Mouse (Mus musculus) right cerebral cortex, postnatal 10 days (tissue): ENCODE data around the gene Ap4b1.
"Not testable (repeated sequence)": the region's sequence is repeated elsewhere in the genome, so short reads cannot be mapped to it uniquely, and the experiment has no call there.

ENCODE experiments used
- DNase-seq, 2 experiments: peaks; one replicate each; pipeline ENCODE4 v3.0.0; 2021; ENCODE audit warnings: low spot score in 2 of 2

The Ap4b1 gene

DNA sequence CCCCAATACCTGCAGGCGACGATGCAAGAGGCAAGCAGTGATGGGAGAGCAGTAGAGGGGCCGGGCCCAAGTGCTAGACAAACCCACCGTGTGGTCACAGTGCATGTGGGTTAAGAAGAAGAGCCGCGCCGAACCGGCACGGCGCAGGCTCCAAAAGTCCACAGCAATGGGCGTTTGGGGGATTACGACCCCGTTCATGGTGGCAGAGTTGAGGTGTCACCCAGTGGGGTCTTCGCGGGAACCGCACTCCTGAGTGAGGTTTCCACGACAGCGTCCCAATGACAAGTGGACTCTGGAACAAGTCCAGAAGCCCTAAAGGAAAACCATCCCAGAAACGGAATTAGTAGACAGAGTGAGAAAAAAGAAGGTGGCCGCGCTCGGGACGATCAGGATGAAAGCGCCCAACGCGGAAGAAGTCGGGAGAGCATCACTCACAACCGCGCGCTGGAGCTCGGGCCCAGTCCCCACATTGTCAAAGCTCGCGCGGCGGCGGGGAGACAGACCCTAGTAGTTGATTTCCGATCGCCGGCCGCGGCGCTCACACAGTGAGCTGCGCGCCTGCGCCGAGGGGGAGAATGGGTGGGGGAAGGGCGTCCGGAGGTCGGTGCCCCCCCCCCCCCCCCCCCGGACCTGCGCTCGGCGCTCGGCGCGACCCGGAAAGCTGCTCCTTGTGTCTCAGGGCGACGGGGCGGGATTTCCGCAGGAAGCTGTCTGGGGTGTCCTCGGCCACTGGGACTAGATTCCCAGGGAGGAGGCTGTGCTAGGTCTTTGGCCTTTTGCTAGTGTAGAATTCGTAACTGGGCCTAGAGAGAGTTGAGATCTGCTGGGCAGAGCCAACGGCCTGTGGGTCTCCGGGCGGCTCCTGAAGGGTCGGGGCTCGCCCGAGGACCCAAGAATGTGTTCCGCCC, at the start of gene Ap4b1, which contains the start of the genes Dclre1b and Gm43064:
Gene Ap4b1, plus strand, starts transcription at position 630 of the 908 bp plus-strand sequence.
Gene Dclre1b, minus strand, starts transcription at position 554 of the 908 bp plus-strand sequence.
Gene Gm43064, plus strand, starts transcription at position 683 of the 908 bp plus-strand sequence.
- DNase-seq: peak; percentile 94 to 95

DNA sequence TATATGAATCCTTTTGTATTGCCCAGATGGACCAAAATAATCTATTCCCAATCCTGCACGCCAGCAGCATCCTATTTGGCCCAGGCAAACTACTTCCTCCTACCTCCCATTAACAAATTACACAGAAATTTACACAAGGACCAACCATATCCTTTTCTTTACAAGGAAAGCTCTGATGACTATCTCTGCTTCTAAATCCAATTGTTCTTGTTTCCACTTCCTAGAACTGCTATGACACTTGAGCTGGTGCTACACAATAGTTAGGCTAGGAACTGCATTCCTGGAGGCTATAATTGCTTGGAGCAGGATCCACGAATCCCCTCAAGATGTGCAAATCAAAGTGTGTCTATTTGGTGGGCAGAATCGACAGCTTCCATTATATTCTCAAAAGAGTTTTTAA, 42.5 kb upstream of the Ap4b1 start:
- no peak for DNase-seq

DNA sequence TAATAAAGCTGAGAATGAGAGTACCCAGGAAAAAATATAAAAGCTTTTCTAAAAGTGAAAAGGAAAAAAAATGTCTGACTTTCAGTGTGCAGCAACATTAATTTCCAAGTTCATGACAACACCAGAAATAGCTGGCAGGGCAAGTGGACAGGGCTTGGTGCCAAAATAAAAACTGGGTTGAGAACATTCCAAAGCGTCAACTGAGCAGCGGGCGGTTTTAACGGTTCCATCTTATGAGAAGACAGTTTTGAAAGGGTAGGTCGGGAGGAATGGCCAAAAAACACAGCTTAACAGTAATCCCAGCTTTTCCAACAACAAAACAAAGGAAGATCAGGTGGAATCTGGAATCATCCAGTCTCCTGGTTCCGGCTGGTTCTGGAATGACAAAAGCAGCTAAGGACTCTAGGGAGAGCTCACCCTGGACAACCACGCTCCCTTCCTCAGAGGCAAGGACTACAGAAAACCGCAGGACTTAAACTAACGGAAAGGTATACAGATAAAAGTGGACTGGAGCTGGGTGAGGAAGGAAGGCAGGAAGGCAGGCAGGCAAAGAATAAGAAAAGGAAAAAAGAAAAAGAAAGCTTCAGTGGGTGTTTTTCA, 37.7 kb upstream of the Ap4b1 start:
- peak in 1 of 2 experiments; percentile 33 for DNase-seq

DNA sequence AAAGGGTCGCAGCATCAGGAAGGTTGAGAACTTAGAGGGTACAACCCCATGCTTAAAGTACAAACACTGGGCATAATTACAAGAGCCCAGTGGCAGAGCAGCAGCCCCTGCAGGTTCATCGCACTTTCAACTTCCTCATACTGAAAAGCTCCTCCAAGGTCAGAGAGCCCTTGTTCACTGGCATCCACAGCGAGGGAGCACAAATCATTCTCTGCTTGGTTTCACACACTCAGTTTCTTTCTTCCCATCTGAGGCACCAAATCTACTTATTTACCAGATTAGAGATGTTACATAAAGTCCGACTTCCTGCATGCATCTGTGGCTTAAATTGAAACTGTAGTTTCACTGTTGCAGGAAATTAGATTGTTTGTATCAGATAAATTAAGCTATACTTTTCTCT, 36.5 kb upstream of the Ap4b1 start:
- DNase-seq: no peak

DNA sequence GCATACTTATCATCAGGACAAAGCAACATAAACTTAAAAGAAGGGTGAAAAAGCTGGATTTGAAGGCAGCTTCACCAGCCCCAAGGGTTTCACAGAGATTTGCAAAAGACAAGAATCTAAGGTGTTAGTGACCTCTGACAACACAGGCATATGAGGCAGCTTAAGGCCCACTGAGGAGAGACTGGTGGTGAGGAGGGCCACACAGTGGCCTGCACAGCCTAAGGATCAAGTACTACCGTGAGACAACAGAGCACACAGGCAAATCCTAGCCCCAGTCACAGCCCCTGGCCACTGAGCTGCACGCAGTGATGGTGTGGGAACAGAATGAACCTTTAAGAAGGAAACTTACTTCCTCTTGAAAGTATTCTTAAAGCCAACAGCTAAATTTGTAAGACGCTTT, 35.8 kb upstream of the Ap4b1 start:
- no peak for DNase-seq

DNA sequence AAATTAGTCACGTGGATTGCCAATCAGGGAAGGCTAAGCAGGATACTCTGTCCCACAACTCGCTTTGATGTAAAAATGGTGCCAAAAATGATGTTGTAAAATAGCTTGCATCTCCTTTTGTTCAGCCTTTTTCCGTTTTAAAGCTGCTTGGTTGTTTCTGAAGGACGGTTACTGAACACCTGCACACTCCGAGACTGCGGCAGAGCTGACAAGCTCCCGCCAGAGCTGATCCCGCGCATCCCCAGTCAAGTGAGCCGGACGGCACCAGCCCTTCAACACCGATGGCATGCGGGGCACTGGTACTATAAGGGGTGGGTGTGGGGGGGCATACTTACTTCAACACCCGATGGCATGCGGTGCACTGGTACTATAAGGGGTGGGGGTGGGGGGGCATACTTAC, 35.3 kb upstream of the Ap4b1 start:
- no peak for DNase-seq

DNA sequence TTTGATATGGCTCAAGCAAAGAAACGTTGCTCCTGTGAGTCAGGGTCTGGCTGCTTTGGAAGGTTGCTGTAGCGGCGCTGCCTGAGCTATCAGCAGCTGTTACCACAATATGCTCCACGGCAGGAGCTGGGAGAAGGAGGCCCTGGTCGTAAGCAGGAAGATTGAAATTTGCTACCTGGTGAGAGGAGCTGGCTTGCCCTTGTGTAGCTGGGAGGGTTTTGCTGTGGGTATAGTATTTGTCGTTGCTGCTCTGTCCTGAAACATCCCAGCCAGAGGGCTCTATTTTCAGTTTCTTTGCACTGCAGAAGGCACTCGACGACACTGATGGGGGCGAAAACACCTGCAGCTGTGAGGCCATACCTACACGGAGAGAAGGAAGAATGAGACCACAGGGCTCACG, 31.4 kb upstream of the Ap4b1 start:
- no peak for DNase-seq

DNA sequence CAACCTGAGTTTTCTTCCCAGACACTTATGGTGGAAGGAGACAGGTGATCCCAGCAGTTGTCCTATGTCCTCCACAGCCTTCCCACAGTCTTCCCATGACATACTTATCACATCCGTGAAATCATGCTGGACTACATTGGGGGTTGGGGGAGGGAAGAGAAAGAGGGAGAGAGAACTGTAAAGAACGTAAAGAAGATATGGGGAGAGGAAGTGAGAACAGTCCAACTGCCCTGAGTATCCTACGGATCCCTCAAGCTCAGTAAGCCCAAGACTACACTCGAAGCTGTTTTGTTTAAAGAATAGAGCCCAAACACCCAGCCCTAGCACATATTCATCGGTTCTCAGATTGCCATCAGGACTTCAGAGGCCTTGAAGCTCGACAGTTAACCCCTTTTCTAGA, 30.7 kb upstream of the Ap4b1 start:
- DNase-seq: no peak

DNA sequence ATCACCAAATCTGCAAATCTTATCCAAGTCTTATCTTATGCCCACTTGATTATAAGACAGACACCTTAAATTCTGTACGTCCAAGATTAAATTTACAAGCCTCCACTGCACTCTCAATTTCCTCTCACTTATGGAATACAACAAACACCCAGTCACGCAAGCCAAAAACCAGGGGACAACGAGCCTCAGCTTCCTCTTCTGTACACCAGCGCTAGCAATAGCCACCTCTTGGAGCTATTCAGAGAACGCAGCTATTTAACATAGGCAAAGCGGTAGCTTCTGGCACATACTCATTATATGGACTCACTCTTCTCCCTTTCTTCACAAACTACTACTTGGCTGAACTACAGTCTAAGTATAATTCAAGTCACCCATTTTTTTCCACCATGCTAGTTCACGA, 30.1 kb upstream of the Ap4b1 start:
- DNase-seq: no peak

DNA sequence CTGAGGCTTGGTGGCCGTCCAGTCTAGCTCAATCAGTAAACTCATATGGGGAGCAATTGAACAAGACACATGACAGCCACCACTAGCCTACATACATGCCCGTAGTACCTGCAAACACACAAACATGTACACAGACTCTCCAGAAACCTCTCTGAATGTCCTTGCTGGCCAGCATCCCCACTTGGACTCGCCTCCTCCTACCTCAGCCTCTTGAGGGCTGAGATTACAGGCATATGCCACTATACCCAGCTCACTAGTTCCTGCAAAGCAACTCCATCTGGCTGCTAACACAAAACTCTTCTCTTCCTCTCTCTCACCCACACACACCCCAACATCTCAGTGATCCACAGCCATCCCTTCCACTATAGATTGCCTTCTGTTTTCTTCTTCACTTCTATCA, 29.0 kb upstream of the Ap4b1 start:
- DNase-seq: no peak

DNA sequence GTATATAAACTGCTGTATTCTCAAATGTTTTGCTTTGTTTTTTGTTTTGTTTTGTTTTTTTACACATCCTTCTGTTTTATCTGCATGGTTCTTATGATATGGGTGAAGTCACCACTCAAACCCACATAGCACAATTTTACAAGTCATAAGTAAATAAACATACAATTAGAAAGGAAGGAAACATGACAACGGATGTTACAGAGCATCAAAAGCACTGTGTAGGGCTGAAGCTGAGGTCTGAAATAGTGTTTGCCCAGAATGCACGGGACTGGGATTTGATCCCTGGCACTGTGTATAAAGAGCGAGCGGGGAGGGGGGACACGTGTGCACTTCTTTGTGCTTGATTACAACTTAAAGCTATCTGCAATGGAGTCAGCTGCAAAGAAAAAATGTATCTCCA, 28.5 kb upstream of the Ap4b1 start:
- no peak for DNase-seq

DNA sequence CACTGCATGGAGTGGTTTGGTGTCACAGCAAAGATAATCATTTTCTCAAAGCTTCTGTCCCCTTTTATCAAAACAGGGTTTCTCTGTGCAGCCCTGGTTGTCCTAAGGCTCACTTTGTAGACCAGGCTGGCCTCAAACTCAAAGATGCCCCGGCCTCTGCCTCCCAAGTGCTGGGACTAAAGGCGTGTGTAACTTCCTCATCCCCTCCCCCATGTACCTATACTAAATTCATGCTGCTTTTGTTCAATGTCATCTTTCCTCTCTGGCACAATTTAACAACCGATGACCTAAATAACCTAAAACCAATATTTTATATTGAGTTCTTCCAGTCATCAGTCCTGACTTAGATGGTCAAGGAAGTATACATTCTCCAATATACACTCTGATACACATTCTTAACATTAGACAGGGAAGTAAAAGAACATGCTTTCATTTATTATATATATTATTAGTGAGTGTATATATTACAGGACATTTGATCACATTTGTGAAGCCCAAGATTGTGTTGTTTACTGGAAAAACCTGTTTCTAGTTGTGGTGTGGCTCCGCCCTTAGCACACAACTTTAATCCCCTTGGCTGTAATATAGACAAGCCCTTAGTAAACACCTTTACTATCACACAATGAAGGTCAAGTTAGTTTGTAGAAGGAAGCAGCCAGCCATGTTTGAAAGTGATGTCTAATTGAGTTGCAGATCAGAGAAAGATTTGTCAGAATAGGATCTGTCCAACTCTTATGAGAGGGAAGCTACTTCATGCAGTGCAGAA, 26.3 kb upstream of the Ap4b1 start:
- no peak for DNase-seq

DNA sequence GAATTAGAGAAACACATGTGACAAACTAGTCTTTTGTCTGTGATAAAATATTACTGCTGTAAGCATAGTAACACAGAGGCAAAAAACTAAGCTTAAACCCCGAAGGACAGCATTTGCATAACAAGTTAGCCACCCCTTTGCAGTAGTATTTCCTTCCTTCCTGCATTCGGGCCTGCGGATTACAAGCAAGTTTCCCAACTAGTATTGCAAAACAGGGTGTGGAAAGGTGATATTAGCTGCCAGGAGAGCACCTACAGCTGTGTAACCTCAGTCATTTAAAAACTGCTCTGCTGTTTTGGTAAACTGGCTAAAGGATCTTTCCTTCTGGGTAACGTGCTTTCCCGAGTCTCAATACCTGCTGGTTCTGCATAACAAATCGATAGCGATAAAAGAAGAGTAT, 22.1 kb upstream of the Ap4b1 start:
- DNase-seq: no peak

DNA sequence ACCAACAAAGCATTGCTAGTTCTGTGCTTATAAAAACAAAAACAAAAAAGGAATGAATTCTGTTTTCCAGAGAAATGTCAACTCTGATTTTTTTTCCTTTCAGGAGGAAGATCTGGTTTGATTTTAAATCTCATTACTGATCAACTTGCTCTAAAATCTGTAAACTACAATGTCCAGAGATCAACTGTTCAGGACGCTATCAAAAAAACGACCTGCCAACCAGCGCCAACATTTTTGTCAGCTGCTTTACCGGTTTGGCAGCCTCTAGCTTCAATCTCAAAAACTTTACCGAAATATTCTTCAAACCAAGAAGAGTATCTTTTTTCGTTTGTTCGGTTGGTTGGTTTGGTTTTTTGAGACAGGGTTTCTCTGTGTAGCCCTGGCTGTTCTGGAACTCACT, 20.2 kb upstream of the Ap4b1 start:
- DNase-seq: no peak

DNA sequence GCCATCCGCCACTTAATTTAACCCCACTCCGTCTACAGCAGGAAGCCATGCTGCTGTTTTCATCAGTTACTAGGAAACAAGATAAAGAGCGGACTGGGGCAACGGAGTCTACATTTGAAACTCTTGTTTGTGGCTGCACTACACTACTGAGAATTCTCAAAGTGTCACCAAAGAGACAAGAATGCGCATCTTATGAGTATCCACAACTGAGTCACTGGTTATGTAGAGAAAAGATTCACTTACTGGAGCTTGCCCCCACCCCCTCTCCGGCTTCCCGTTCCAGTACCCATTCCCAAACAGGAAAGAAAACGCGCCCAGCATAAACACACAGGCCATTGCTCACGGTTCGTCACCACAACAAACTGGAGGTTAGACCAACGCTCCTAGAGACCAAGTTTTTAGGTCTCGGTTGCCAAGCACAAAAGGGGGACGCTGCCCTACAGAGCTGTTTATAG, 19.4 kb upstream of the Ap4b1 start:
- DNase-seq: peak in 1 of 2 experiments; percentile 32

DNA sequence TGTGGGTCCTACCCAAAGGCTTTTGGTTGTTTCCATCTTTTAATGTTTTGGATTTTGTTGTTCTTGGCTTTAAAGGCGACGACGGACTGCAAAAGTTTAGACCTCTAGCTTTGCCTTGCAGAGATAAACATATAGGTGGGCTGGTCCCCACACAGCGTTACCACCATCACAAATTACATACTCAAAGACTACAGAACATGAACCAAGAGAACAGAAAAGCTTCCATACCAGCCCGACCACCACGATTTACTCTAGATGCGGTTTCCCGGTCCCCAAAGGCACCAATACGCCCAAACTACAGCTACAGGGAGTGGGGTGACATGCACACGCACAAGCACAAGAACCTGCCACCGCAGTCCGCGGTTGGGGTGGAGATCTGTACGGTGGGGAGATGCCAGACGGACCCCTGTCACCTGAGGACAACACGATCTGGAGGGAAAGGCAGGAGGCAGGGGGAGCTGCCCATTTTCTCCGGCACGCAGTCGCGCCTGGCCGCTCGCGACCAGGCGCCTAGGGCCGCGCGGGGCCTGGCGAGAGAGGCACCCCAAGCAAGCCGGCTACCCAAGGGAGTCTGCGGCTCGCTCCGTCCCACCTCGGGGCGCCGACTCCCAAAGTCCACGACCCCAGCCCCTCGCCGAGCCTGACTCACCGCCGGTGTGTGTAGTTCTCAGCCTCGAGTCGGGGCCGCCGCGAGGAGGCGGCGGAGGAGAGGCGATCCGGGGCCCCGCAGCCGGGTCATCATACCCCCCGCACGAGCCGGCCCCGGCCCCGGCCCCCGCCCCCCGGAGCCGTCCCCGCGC, 18.8 kb upstream of the Ap4b1 start:
- DNase-seq: peak; percentile 46 to 59

DNA sequence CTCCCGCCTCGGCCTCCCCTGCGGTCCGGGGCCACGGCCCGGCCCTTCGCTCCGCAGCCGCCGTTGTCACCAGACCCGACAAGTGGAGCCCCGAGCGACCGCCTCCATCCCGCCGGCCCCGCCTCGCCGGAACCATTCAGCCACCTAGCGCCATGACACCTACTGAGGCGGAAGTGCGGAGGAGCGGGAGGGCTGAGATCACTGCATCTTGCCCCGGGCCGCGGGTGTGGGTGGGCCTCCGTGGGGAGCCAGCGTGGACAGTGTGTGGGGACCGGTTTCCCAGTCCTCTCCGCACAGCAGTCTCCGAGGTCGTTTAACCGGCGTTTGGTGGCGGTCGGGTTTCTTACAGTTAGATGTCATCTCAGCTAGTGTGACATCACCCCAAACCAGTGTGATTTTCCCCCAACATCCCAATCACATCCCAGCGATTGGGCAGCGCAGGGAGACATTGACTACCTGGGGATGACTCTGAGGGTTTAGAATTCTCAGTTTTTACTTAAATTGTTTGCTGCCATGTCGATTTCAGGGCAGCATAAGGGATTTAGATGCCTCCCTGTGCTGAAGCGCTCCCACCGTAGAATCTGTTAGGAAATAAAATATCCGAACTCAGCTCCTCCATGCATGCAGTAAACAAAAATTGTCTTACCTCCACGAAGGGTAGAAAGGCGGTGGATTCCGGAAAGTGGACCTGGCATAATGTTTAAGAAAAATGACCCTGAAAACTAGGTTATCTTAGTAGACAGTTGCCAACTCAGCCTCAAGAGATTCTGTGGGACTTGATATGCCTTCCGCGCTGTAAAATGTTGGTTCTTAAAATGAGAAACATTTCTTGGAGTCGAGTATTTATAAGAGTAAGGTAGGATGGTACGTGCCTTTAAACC, 17.9 kb upstream of the Ap4b1 start, which contains the start of gene Hipk1:
Gene Hipk1, minus strand, starts transcription at position 334 of the 881 bp plus-strand sequence.
- DNase-seq: peak; percentile 96 to 97

DNA sequence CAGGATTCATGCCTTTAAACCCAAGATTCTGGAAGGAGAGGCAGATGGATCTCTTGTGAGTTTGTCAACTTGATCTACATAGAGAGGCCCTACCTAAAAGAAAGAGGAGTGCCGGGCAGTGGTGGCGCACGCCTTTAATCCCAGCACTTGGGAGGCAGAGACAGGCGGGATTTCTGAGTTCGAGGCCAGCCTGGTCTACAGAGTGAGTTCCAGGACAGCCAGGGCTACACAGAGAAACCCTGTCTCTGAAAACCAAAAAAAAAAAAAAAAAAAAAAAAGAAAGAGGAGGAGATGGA, 17.3 kb upstream of the Ap4b1 start:
- not testable (repeated sequence) for DNase-seq

DNA sequence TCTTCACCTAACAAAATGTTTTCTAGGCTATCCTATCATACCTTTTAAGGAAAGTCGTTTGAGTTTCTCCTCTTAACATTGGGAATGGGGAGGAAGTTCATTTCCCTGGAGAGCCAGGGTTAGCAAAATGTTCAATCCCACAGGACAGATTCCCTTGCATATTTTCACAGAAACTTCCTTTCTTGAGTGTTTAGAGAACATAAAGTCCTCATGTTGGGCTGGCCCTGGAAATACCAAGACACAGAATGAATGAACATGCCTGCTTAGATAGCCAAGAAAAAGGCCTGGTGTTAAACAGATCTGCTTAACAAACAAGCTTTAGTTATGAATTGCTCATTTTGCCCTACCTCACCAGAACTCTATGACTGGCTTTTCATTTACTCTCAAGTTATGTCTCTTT, 16.8 kb upstream of the Ap4b1 start:
- no peak for DNase-seq

DNA sequence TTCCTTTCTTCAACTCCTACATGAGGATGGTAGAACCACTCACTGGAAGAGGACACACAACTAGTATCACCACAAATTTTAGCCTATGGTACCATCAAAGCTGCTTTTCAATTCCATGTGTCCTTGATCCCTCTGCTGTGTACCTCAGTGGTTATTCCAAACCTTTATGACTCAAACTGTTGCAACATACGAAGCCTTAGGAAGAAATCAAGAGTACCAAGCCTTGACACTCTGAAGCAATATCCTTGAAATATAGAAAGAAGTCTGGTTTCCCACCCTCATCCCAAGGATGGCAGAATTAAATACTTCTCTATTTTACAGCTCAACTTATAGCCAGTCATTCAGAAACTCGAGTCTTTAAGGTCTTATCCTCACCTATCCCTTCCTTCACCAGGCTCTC, 12.9 kb upstream of the Ap4b1 start:
- DNase-seq: no peak

DNA sequence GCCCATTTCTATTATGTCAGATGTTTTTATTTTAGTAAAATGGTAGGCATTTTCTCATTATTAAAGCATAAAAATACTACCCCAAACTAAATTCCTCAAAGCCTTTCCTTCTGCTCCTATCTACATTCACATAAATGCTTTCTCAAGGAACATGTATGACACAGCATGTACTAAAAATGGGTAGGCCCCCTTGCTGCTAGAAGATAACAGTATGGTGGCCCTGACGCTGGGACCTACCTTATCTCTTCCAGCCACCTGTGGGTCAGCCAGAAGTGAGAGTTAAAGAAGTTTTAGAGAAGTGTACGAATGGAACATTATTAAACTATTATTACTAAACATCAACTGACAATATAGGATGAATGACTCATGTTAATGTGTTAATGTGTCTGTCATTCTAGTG, 9.8 kb upstream of the Ap4b1 start:
- DNase-seq: no peak
